Mouse (Mus musculus) frontal cortex, postnatal 36 days (tissue): ENCODE data around the gene Itsn1.

Experiments
- DNase-seq, 2 experiments: peaks; one replicate each; pipeline ENCODE4 v3.0.0; 2022; ENCODE audit warnings: low spot score in 2 of 2

The Itsn1 gene

GRCm38 (mm10) chr16:91846089-91846741 is 117.1 kb downstream of the Itsn1 start:
- DNase-seq, result no peak

GRCm38 (mm10) chr16:91847525-91848225 is 118.6 kb downstream of the Itsn1 start:
- DNase-seq, result no peak

GRCm38 (mm10) chr16:91848505-91848904 is 119.4 kb downstream of the Itsn1 start:
- no peak for DNase-seq

- no peak for DNase-seq
Measured at GRCm38 (mm10) chr16:91848906-91849603, 120.0 kb downstream of the Itsn1 start.

GRCm38 (mm10) chr16:91850175-91850574 is 121.1 kb downstream of the Itsn1 start:
- DNase-seq, result no peak

GRCm38 (mm10) chr16:91851456-91852231 is 122.6 kb downstream of the Itsn1 start:
- DNase-seq, result no peak

GRCm38 (mm10) chr16:91852753-91853152 is 123.7 kb downstream of the Itsn1 start:
- no peak for DNase-seq

GRCm38 (mm10) chr16:91853223-91853622 is 124.1 kb downstream of the Itsn1 start:
- DNase-seq, result no peak

- no peak for DNase-seq
Measured at GRCm38 (mm10) chr16:91858695-91859094, 129.6 kb downstream of the Itsn1 start.

GRCm38 (mm10) chr16:91859203-91859602 is 130.1 kb downstream of the Itsn1 start:
- DNase-seq, result no peak

- no peak for DNase-seq
Measured at GRCm38 (mm10) chr16:91859958-91860357, 130.9 kb downstream of the Itsn1 start.

GRCm38 (mm10) chr16:91860471-91861125 is 131.5 kb downstream of the Itsn1 start:
- no peak for DNase-seq

- peak in 1 of 2 experiments; percentile 68 for DNase-seq
Measured at GRCm38 (mm10) chr16:91861784-91862371, 132.8 kb downstream of the Itsn1 start.

GRCm38 (mm10) chr16:91862836-91863235 is 133.8 kb downstream of the Itsn1 start:
- DNase-seq, result no peak

- DNase-seq, result no peak
Measured at GRCm38 (mm10) chr16:91864646-91865332, 135.7 kb downstream of the Itsn1 start.

- DNase-seq, result no peak
Measured at GRCm38 (mm10) chr16:91865570-91866257, 136.6 kb downstream of the Itsn1 start.

- DNase-seq, result no peak
Measured at GRCm38 (mm10) chr16:91866258-91866634, 137.2 kb downstream of the Itsn1 start.

- no peak for DNase-seq
Measured at GRCm38 (mm10) chr16:91867672-91868071, 138.6 kb downstream of the Itsn1 start.

- no peak for DNase-seq
Measured at GRCm38 (mm10) chr16:91868943-91869911, 140.1 kb downstream of the Itsn1 start.
